Mouse (Mus musculus): ENCODE measurements around the gene Chst11.

GRCm38 (mm10) chr10:83004389-83004788 is 19.1 kb downstream of the Chst11 start:
- TF ChIP-seq POLR2A (IDR thresholded peaks at IDR 0.05; ENCODE audit: insufficient read depth, low read length) (no peak), CTCF (IDR thresholded peaks at IDR 0.05; ENCODE audit: low read depth, low read length) (no peak), EP300 (IDR thresholded peaks at IDR 0.05; ENCODE audit: insufficient read depth, low read depth, low read length) (no peak)

Measured in ES-Bruce4 (cell line).